Comparison of ENCODE assay signal across 17 mouse cellular contexts in the genomic region with DNA sequence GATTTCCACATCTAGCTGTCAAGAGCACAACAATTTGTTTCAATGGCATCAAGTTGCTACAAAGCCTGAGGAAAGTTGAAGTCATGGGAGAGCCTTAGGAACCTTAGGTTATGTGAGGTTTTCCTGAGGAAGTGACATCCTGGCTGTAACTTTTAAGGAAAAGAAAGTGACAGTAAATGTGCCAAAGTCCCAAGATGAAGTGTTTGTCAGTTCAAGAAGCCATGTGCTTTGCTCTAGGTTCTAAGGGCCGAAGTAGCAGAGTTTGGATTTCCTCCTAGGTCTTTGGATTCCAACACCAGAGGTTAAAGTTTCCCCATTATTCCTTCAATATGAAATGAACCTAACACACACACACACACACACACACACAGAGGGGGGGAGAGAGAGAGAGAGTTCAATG.
"Had no signal": no experiment of that assay in that cellular context is flagged by ENCODE, and none has a peak within 500 bp of the region (broad histone marks: within the 10 kb centered on the region; RNA-seq: fewer than 3 reads in every experiment).

No protein-coding gene starts in this region.

- H3K27ac ChIP-seq: lung, embryonic 15.5 days; macrophage; midbrain, embryonic 13.5 days; midbrain, embryonic 15.5 days; neural tube, embryonic 12.5 days; stomach, embryonic 15.5 days; stomach, postnatal 0 days had no signal

- H3K9ac ChIP-seq: lung, embryonic 15.5 days; midbrain, embryonic 13.5 days; midbrain, embryonic 15.5 days; neural tube, embryonic 12.5 days; stomach, embryonic 15.5 days had no signal

- H3K36me3 ChIP-seq: lung, embryonic 15.5 days; midbrain, embryonic 13.5 days; midbrain, embryonic 15.5 days; neural tube, embryonic 12.5 days; stomach, embryonic 15.5 days had no signal

- ATAC-seq: lung, postnatal 0 days; midbrain, embryonic 13.5 days; midbrain, embryonic 15.5 days had no signal

- H3K4me2 ChIP-seq: lung, embryonic 15.5 days; midbrain, embryonic 11.5 days; midbrain, embryonic 13.5 days; midbrain, embryonic 15.5 days; neural tube, embryonic 12.5 days; stomach, embryonic 15.5 days had no signal

- DNase-seq: lung, adult 2 months; lung, postnatal 14 days; lung, postnatal 36 days; right cerebral cortex, postnatal 14 days; thymus, adult 2 months; thymus, postnatal 25 days; thymus, postnatal 4 days had no signal

- H3K9me3 ChIP-seq: lung, embryonic 15.5 days; megakaryocyte, embryonic 14.5 days; midbrain, embryonic 13.5 days; midbrain, embryonic 15.5 days; neural tube, embryonic 12.5 days; stomach, embryonic 15.5 days had no signal

- H3K4me1 ChIP-seq: lung, embryonic 15.5 days; megakaryocyte, embryonic 14.5 days; midbrain, embryonic 13.5 days; midbrain, embryonic 15.5 days; neural tube, embryonic 12.5 days; stomach, embryonic 15.5 days had no signal

- H3K27me3 ChIP-seq: lung, embryonic 15.5 days; megakaryocyte, embryonic 14.5 days; midbrain, embryonic 13.5 days; midbrain, embryonic 15.5 days; neural tube, embryonic 12.5 days; stomach, embryonic 15.5 days had no signal

- H3K4me3 ChIP-seq: lung, embryonic 15.5 days; megakaryocyte, embryonic 14.5 days; midbrain, embryonic 13.5 days; midbrain, embryonic 15.5 days; neural tube, embryonic 12.5 days; stomach, embryonic 15.5 days had no signal
